Mouse (Mus musculus): ENCODE data around the gene Mia2. TPM values are rescaled to one million over a fixed set of nuclear protein-coding genes. Genes with fewer than 3 reads are reported as not detected.
"Not testable (repeated sequence)": the region's sequence is repeated elsewhere in the genome, so short reads cannot be mapped to it uniquely, and the experiment has no call there.

Gene Mia2
- 58.2 and 59.0 TPM in 2 replicates for polyA plus RNA-seq (2015; fragmentation: Nextera tagmentation; extraction: Ambion mirVana)

DNA sequence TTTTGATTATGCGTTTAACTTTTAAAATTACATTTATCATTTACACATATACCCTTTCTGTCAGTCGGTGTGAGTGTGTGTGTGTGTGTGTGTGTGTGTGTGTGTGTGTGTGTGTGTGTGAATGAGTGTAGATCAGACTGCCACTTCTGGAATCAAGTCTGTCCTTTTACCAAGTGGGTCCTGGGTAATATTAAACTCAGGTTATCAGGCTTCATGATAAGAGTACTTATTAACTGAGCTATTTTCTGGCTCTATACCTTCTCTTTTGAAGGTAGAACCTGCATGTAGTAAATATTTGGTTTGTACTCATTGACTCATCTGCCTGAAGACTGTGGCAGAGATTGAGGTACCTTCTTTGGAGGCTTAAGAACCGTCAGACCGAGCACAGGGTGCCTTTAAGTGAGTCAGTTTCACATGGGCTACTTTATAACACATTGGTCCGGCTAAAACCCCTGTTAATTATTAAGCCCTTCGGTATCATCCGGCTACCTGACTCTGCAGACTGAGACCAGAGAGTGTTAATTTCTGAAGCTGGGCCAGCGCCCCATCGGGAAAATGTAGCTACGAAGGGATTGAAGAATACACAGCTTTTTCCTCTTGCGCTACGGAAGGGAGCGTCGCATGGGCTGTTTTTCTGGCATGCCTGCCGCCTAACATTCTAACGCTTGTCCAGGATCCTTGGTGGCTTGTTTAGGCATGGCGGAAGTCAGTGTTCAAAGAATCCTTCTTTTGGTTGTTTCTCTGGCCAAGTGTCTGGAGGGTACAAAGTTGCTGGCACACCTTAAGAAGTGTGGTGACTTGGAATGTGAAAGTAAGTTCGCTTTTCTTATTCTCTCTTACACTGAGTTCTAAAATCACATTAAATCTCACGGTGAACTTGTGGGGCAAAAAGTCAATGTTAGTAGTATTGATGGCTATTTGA is at the start of gene Mia2:
Mia2 (plus strand) TSS at position 696 of the 922 bp plus-strand sequence.
- Histone ChIP-seq H3K9me3 (replicated peaks) (no peaks in the 10 kb centered on the region), H3K4me1 (no peaks in the 10 kb centered on the region), H3K36me3 (no peaks in the 10 kb centered on the region), H3K4me2 (replicated peaks) (no peak within 1 kb of the TSS), H3K9ac (no peak within 1 kb of the TSS), H3K27me3 (no peaks in the 10 kb centered on the region), H3K4me3 (replicated peaks) (no peak within 1 kb of the TSS), H3K27ac (replicated peaks) (no peak within 1 kb of the TSS)
- 76% methylated on average over 19 of the region's 19 CpGs for WGBS
- ATAC-seq (ENCODE audit: insufficient number of reproducible peaks, low FRiP score, low TSS enrichment, low read depth) = no peak

- no peak for ATAC-seq (ENCODE audit: insufficient number of reproducible peaks, low FRiP score, low TSS enrichment, low read depth)
- Histone ChIP-seq H3K4me1 (no peaks in the 10 kb centered on the region), H3K36me3 (peaks cover 29% of the 10 kb centered on the region)
Measured at GRCm38 (mm10) chr12:59052470-59052869, 43.1 kb upstream of the Mia2 start.

DNA sequence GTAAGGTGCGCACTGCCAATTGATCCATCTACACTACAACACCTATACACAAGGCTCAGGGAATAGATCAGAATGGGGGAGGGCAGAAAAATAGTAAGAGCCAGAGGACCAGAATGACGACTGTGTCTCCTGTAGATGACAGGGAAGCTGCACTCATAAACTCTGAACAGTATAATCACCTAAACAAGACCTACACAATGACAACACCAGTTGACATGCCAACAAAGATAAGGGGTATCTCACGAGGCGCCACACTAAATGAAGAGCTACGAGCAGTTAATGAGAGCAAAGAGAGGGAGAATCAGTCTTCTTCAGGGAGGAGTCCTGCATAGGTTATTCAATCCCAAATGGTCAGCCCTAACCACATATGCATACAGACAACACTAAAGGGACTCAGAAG is 42.4 kb upstream of the Mia2 start:
- H3K4me1 ChIP-seq = no peaks in the 10 kb centered on the region
- no peaks in the 10 kb centered on the region for H3K27me3 ChIP-seq
- H3K9ac ChIP-seq = no peak overlapping the region
- WGBS = 95% methylated on average over 5 of the region's 5 CpGs
- H3K4me2 ChIP-seq (replicated peaks) = no peak overlapping the region
- no peak overlapping the region for H3K27ac ChIP-seq (replicated peaks)
- H3K36me3 ChIP-seq = peaks cover 29% of the 10 kb centered on the region
- H3K9me3 ChIP-seq (replicated peaks) = no peaks in the 10 kb centered on the region
- H3K4me3 ChIP-seq (replicated peaks) = no peak overlapping the region
- ATAC-seq (ENCODE audit: insufficient number of reproducible peaks, low FRiP score, low TSS enrichment, low read depth) = no peak

More at GRCm38 (mm10) chr12:59052470-59052869, 43.1 kb upstream of the Mia2 start:
- Histone ChIP-seq H3K27me3 (no peaks in the 10 kb centered on the region), H3K4me2 (replicated peaks) (no peak overlapping the region), H3K9ac (no peak overlapping the region), H3K9me3 (replicated peaks) (no peaks in the 10 kb centered on the region), H3K4me3 (replicated peaks) (no peak overlapping the region), H3K27ac (replicated peaks) (no peak overlapping the region)
- WGBS = 96% methylated on average over 3 of the region's 3 CpGs

- Histone ChIP-seq H3K36me3 (peaks cover 24% of the 10 kb centered on the region), H3K27ac (replicated peaks) (no peak overlapping the region), H3K4me1 (0 out of 2 replicates have a peak, but pooled peaks cover under 1% of the 10 kb centered on the region), H3K27me3 (no peaks in the 10 kb centered on the region), H3K4me2 (replicated peaks) (no peak overlapping the region), H3K4me3 (replicated peaks) (no peak overlapping the region), H3K9ac (no peak overlapping the region), H3K9me3 (replicated peaks) (no peaks in the 10 kb centered on the region)
- ATAC-seq (ENCODE audit: insufficient number of reproducible peaks, low FRiP score, low TSS enrichment, low read depth) = no peak
Measured at GRCm38 (mm10) chr12:59053976-59054375, 41.6 kb upstream of the Mia2 start.

GRCm38 (mm10) chr12:59055196-59055850 is 40.3 kb upstream of the Mia2 start:
- H3K27me3 ChIP-seq = no peaks in the 10 kb centered on the region
- no peaks in the 10 kb centered on the region for H3K9me3 ChIP-seq (replicated peaks)
- ATAC-seq (ENCODE audit: insufficient number of reproducible peaks, low FRiP score, low TSS enrichment, low read depth) = no peak
- no peak overlapping the region for H3K9ac ChIP-seq
- H3K36me3 ChIP-seq = peaks cover 29% of the 10 kb centered on the region
- no peak overlapping the region for H3K4me3 ChIP-seq (replicated peaks)
- 87% methylated on average over 4 of the region's 4 CpGs for WGBS
- H3K4me2 ChIP-seq (replicated peaks) = no peak overlapping the region
- H3K27ac ChIP-seq (replicated peaks) = no peak overlapping the region
- H3K4me1 ChIP-seq = peaks cover 12% of the 10 kb centered on the region

- Histone ChIP-seq H3K36me3 (peaks cover 29% of the 10 kb centered on the region), H3K9ac (no peak overlapping the region), H3K4me3 (replicated peaks) (no peak overlapping the region), H3K9me3 (replicated peaks) (no peaks in the 10 kb centered on the region), H3K4me1 (peaks cover 13% of the 10 kb centered on the region), H3K4me2 (replicated peaks) (no peak overlapping the region), H3K27me3 (no peaks in the 10 kb centered on the region), H3K27ac (replicated peaks) (no peak overlapping the region)
- no peak for ATAC-seq (ENCODE audit: insufficient number of reproducible peaks, low FRiP score, low TSS enrichment, low read depth)
- 96% methylated on average over 11 of the region's 11 CpGs for WGBS
Measured at GRCm38 (mm10) chr12:59056222-59056621, 39.4 kb upstream of the Mia2 start.

GRCm38 (mm10) chr12:59058242-59058641 is 37.4 kb upstream of the Mia2 start:
- Histone ChIP-seq H3K4me1 (peaks cover 13% of the 10 kb centered on the region), H3K36me3 (peaks cover 25% of the 10 kb centered on the region)
- not testable (repeated sequence) for ATAC-seq (ENCODE audit: insufficient number of reproducible peaks, low FRiP score, low TSS enrichment, low read depth); H3K27ac ChIP-seq (replicated peaks); H3K9ac ChIP-seq; H3K4me2 ChIP-seq (replicated peaks); H3K9me3 ChIP-seq (replicated peaks); H3K27me3 ChIP-seq; H3K4me3 ChIP-seq (replicated peaks)
- 85% methylated on average over 5 of the region's 5 CpGs for WGBS

GRCm38 (mm10) chr12:59060322-59060721 is 35.3 kb upstream of the Mia2 start:
- WGBS = 35% methylated on average over 4 of the region's 4 CpGs
- peak overlapping the region; percentile 96 for H3K27ac ChIP-seq (replicated peaks)
- no peak for ATAC-seq (ENCODE audit: insufficient number of reproducible peaks, low FRiP score, low TSS enrichment, low read depth)

GRCm38 (mm10) chr12:59060993-59061595 is 34.5 kb upstream of the Mia2 start, which contains the start of gene Trappc6b:
Gene Trappc6b, minus strand, starts transcription at chr12:59061472.
- H3K9ac ChIP-seq = peak within 1 kb of the TSS; percentile 82
- peak within 1 kb of the TSS; percentile 58 for H3K4me2 ChIP-seq (replicated peaks)
- no peaks in the 10 kb centered on the region for H3K27me3 ChIP-seq
- peak; percentile 93 for ATAC-seq (ENCODE audit: insufficient number of reproducible peaks, low FRiP score, low TSS enrichment, low read depth)
- H3K4me1 ChIP-seq = peaks cover 14% of the 10 kb centered on the region
- H3K9me3 ChIP-seq (replicated peaks) = no peaks in the 10 kb centered on the region
- peak within 1 kb of the TSS; percentile 96 for H3K27ac ChIP-seq (replicated peaks)
- WGBS = 0% methylated on average over 49 of the region's 49 CpGs
- peak within 1 kb of the TSS; percentile 79 for H3K4me3 ChIP-seq (replicated peaks)
- peaks cover 22% of the 10 kb centered on the region for H3K36me3 ChIP-seq

More at GRCm38 (mm10) chr12:59060322-59060721, 35.3 kb upstream of the Mia2 start:
- H3K9ac ChIP-seq = peak overlapping the region; percentile 82
- peak overlapping the region; percentile 58 for H3K4me2 ChIP-seq (replicated peaks)
- peak overlapping the region; percentile 79 for H3K4me3 ChIP-seq (replicated peaks)
- peaks cover 13% of the 10 kb centered on the region for H3K4me1 ChIP-seq
- peaks cover 24% of the 10 kb centered on the region for H3K36me3 ChIP-seq
- H3K27me3 ChIP-seq = no peaks in the 10 kb centered on the region
- H3K9me3 ChIP-seq (replicated peaks) = no peaks in the 10 kb centered on the region

- no peak overlapping the region for H3K9ac ChIP-seq
- no peak for ATAC-seq (ENCODE audit: insufficient number of reproducible peaks, low FRiP score, low TSS enrichment, low read depth)
- peaks cover 16% of the 10 kb centered on the region for H3K36me3 ChIP-seq
- peaks cover 18% of the 10 kb centered on the region for H3K4me1 ChIP-seq
- no peak overlapping the region for H3K4me2 ChIP-seq (replicated peaks)
- no peaks in the 10 kb centered on the region for H3K9me3 ChIP-seq (replicated peaks)
- WGBS = 66% methylated on average over 8 of the region's 8 CpGs
- no peak overlapping the region for H3K27ac ChIP-seq (replicated peaks)
- no peak overlapping the region for H3K4me3 ChIP-seq (replicated peaks)
- no peaks in the 10 kb centered on the region for H3K27me3 ChIP-seq
Measured at GRCm38 (mm10) chr12:59064837-59065236, 30.8 kb upstream of the Mia2 start.

DNA sequence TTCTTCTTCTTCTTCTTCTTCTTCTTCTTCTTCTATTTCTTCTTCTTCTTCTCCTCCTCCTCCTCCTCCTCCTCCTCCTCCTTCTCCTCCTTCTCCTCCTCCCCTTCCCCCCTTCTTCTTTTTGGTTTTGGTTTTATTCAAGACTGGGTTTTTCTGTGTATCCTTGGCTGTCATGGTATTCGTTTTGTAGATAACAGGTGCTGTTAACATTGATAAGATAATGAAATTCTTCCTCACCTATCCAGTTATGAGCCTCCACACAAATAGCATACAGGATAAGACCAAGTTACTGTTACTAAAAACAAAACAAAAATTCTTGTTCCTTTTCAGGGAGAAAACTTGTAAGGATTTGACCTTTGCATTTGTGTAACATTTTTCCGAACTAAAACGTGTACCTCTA is 29.8 kb upstream of the Mia2 start:
- Histone ChIP-seq H3K27me3 (no peaks in the 10 kb centered on the region), H3K4me1 (peaks cover 14% of the 10 kb centered on the region), H3K4me3 (replicated peaks) (peak overlapping the region; percentile 98), H3K9ac (no peak overlapping the region), H3K27ac (replicated peaks) (peak overlapping the region; percentile 95), H3K4me2 (replicated peaks) (peak overlapping the region; percentile 63), H3K9me3 (replicated peaks) (no peaks in the 10 kb centered on the region), H3K36me3 (peaks cover 24% of the 10 kb centered on the region)
- ATAC-seq (ENCODE audit: insufficient number of reproducible peaks, low FRiP score, low TSS enrichment, low read depth) = no peak
- 56% methylated on average over 3 of the region's 3 CpGs for WGBS

All from embryonic facial prominence, embryonic 15.5 days (tissue).